Mouse (Mus musculus): ENCODE measurements around the gene Wipi1. TPM values are rescaled to one million over a fixed set of nuclear protein-coding genes. Genes with fewer than 3 reads are reported as not detected.

Wipi1 gene
- polyA plus RNA-seq, 1 experiment from 2014 or later: 15.6 TPM

DNA sequence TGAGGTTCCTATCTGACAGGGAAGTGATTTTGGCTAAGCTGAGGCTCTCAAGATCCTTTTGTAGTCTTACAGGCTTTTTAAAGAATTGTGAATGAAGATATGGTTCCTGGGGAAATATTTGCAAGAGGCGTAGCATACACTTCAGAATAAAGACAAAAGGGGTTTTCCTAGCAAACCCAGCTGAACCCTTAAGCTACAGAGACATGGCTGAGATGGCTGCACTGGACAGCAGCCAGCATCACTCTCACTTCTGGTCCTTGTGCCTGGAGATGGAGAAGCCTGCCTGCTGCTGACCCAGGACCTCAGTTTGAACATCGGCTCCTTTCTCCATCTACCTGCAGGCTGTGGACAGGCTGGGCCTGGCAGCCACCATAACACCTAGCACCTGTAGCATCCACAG, 37.2 kb downstream of the Wipi1 start:
- Histone ChIP-seq H3K27me3 (ENCODE audit: control insufficient read depth, insufficient read depth, low read depth, low read length) (no peaks in the 10 kb centered on the region), H3K27ac (ENCODE audit: low read length) (no peak overlapping the region), H3K9ac (ENCODE audit: low read depth, low read length) (no peak overlapping the region), H3K4me1 (ENCODE audit: control insufficient read depth, insufficient read depth, low read length) (no peaks in the 10 kb centered on the region), H3K36me3 (ENCODE audit: control insufficient read depth, insufficient read depth, low read length) (no peaks in the 10 kb centered on the region), H3K4me3 (ENCODE audit: low read depth, low read length) (no peak overlapping the region), H3K4me2 (ENCODE audit: low read length) (no peak overlapping the region), H3K9me3 (replicated peaks; ENCODE audit: control insufficient read depth, low read length, poor library complexity, severe bottlenecking) (no peaks in the 10 kb centered on the region)
- 81% methylated on average over 2 of the region's 2 CpGs for WGBS
- no peak for ATAC-seq

DNA sequence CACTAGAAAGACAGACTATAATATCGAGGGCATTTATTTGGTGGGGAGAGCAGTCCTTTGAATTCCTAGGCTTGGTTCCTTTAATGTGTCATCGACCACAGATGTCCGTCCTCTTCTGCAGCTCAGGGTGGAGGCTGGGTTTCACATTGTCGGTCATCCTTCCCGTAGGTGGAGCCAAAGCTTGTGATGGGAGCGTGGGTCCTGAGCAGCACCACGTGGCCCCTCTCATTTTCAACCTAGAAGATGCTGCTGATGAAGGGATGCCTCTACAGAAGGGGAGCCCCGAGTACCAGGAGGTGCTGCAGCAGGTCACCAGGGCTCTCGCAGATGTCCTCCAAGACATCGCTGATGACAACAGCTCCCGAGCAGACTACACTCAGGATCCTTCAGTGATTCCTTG, 39.7 kb downstream of the Wipi1 start:
- WGBS: 88% methylated on average over 11 of the region's 11 CpGs
- no peak for ATAC-seq
- H3K27me3 ChIP-seq (ENCODE audit: control insufficient read depth, insufficient read depth, low read depth, low read length): no peaks in the 10 kb centered on the region
- H3K9ac ChIP-seq (ENCODE audit: low read depth, low read length): no peak overlapping the region
- H3K27ac ChIP-seq (ENCODE audit: low read length): no peak overlapping the region
- no peaks in the 10 kb centered on the region for H3K9me3 ChIP-seq (replicated peaks; ENCODE audit: control insufficient read depth, low read length, poor library complexity, severe bottlenecking)
- no peaks in the 10 kb centered on the region for H3K36me3 ChIP-seq (ENCODE audit: control insufficient read depth, insufficient read depth, low read length)
- H3K4me1 ChIP-seq (ENCODE audit: control insufficient read depth, insufficient read depth, low read length): no peaks in the 10 kb centered on the region
- H3K4me3 ChIP-seq (ENCODE audit: low read depth, low read length): no peak overlapping the region
- H3K4me2 ChIP-seq (ENCODE audit: low read length): no peak overlapping the region

DNA sequence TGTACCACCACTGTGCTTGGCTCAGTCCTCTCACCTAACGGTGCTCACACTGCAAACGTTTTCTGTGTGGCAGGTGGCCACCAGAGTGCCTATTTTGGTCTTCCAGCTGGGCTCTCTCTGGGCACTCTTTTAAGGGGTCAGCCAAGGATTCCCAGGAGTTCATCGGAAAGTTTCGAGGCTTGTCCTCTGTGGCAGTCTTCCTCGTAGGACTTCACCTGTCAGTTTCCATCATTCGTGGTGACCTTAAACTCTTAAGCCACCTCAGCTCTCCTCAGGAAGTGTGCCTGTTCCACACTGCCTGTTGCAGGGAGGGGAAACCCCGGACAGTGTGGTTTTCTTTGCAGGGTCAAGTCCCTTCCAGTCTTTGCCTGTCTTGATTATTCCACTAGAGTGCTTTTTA, 42.0 kb downstream of the Wipi1 start:
- Histone ChIP-seq H3K27ac (ENCODE audit: low read length) (no peak overlapping the region), H3K4me1 (ENCODE audit: control insufficient read depth, insufficient read depth, low read length) (no peaks in the 10 kb centered on the region), H3K4me2 (ENCODE audit: low read length) (no peak overlapping the region), H3K36me3 (ENCODE audit: control insufficient read depth, insufficient read depth, low read length) (no peaks in the 10 kb centered on the region), H3K4me3 (ENCODE audit: low read depth, low read length) (no peak overlapping the region), H3K27me3 (ENCODE audit: control insufficient read depth, insufficient read depth, low read depth, low read length) (no peaks in the 10 kb centered on the region), H3K9me3 (replicated peaks; ENCODE audit: control insufficient read depth, low read length, poor library complexity, severe bottlenecking) (no peaks in the 10 kb centered on the region), H3K9ac (ENCODE audit: low read depth, low read length) (no peak overlapping the region)
- no peak for ATAC-seq
- WGBS: 79% methylated on average over 7 of the region's 7 CpGs

DNA sequence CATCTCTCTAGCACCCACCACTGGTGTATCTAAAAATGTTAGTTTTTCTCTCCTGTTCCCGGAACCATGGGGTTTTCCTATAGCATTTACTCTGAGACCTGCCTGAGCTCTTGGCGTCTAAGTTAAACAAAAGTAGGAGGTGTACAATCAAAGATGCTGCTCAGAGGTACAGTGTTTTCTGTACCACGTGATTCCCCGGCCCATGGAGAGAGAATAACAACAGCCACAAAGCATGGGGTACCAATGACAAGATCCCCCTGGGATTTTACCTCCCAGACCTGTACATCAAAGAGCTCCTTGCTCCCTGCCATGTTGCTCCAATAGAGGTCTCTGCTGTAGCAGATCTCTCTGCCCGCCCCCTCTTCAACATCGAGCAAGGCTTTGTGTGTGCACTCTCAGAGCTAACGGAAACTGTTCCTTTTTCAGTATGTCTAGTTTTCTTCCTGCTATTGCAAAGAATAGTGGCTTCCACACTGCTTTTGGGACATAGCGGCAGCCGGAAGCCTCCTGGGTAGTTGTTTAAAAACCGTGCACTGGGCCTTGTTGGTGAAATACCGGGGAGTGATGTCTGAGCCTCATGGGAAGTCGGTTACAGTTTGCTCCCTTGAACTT, 42.7 kb downstream of the Wipi1 start:
- H3K4me1 ChIP-seq (ENCODE audit: control insufficient read depth, insufficient read depth, low read length): no peaks in the 10 kb centered on the region
- ATAC-seq: no peak
- H3K9me3 ChIP-seq (replicated peaks; ENCODE audit: control insufficient read depth, low read length, poor library complexity, severe bottlenecking): no peaks in the 10 kb centered on the region
- H3K4me3 ChIP-seq (ENCODE audit: low read depth, low read length): no peak overlapping the region
- no peak overlapping the region for H3K4me2 ChIP-seq (ENCODE audit: low read length)
- no peaks in the 10 kb centered on the region for H3K36me3 ChIP-seq (ENCODE audit: control insufficient read depth, insufficient read depth, low read length)
- WGBS: 58% methylated on average over 12 of the region's 12 CpGs
- H3K27ac ChIP-seq (ENCODE audit: low read length): no peak overlapping the region
- no peak overlapping the region for H3K9ac ChIP-seq (ENCODE audit: low read depth, low read length)
- H3K27me3 ChIP-seq (ENCODE audit: control insufficient read depth, insufficient read depth, low read depth, low read length): no peaks in the 10 kb centered on the region

DNA sequence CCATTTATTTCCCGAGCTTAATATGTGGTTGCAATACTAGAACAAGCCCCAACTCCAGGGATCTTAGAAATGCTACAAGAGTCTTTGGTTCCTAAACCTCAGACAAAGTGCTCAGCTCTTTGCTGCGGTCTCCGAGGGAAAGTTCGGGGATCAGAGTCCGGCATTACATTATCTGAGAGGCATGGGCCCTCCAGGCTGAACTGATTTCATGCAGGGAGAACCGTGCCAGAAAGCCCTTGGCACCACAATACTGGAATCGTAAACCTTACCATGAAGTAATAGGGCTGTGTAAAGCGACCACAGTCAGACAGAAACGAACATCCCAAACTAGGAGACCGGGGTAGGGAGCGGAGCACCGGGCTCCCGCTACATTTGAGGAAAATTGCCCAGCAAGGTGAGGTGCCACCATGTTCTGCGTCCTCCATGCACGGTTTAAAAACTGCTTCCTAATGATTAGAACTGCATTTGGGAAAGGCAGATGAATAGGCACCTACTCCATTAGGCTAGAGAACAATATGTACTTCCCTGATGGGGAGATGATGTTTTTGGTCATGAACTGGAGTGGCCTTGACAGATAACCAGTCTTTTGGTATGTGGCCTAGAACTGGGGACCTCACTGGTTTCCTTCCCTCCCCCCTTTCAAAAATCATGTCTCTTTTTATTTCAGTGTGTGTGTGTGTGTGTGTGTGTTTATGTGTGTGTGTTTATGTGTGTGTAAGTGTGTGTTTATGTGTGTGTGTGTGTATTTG, 47.1 kb downstream of the Wipi1 start:
- Histone ChIP-seq H3K4me2 (ENCODE audit: low read length) (no peak overlapping the region), H3K9ac (ENCODE audit: low read depth, low read length) (no peak overlapping the region), H3K9me3 (replicated peaks; ENCODE audit: control insufficient read depth, low read length, poor library complexity, severe bottlenecking) (no peaks in the 10 kb centered on the region), H3K4me3 (ENCODE audit: low read depth, low read length) (no peak overlapping the region), H3K27ac (ENCODE audit: low read length) (no peak overlapping the region), H3K27me3 (ENCODE audit: control insufficient read depth, insufficient read depth, low read depth, low read length) (no peaks in the 10 kb centered on the region), H3K36me3 (ENCODE audit: control insufficient read depth, insufficient read depth, low read length) (no peaks in the 10 kb centered on the region), H3K4me1 (ENCODE audit: control insufficient read depth, insufficient read depth, low read length) (no peaks in the 10 kb centered on the region)
- no peak for ATAC-seq
- 83% methylated on average over 15 of the region's 15 CpGs for WGBS

DNA sequence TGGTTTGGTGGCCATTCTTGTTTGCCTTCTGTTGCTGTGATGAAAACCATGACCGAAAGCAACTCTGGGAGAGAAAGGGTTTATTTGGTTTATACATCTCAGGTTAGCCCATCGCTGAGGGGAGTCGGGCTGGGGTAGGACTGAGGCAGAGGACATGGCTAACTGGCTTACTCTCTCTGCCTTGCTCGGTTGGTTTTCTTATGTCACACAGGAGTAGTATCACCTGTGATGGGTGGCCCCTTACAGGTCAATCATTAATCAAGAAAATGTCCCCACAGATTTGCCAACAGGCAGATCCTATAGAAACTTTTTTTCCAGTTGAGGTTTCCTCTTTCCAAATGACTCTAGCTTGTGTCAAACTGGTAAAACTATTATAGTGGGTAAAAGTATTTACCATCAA, 48.1 kb downstream of the Wipi1 start:
- no peak overlapping the region for H3K27ac ChIP-seq (ENCODE audit: low read length)
- no peaks in the 10 kb centered on the region for H3K9me3 ChIP-seq (replicated peaks; ENCODE audit: control insufficient read depth, low read length, poor library complexity, severe bottlenecking)
- H3K9ac ChIP-seq (ENCODE audit: low read depth, low read length): no peak overlapping the region
- H3K27me3 ChIP-seq (ENCODE audit: control insufficient read depth, insufficient read depth, low read depth, low read length): no peaks in the 10 kb centered on the region
- no peaks in the 10 kb centered on the region for H3K36me3 ChIP-seq (ENCODE audit: control insufficient read depth, insufficient read depth, low read length)
- H3K4me1 ChIP-seq (ENCODE audit: control insufficient read depth, insufficient read depth, low read length): no peaks in the 10 kb centered on the region
- ATAC-seq: no peak
- no peak overlapping the region for H3K4me2 ChIP-seq (ENCODE audit: low read length)
- 96% methylated on average over 4 of the region's 4 CpGs for WGBS
- H3K4me3 ChIP-seq (ENCODE audit: low read depth, low read length): no peak overlapping the region

DNA sequence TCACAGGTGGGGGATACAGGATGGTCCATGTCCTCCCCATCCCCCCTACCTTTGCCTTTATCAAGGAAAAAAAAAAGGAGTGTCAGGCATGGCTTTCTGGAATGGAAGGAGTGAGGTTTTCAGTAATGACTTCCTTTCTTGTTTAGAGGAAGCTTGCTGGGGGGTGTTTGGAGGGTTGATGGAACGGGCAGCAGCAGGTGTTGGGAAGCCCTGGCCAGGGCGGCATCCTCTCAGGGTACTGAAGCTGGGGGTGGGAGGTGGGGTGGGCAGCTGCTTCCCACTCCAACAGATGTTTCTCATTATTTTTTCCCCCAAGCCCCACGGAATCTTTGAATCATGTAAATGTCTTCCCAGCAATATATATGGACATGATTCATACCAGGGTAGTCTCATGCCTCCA, 50.3 kb downstream of the Wipi1 start:
- H3K4me1 ChIP-seq (ENCODE audit: control insufficient read depth, insufficient read depth, low read length): no peaks in the 10 kb centered on the region
- no peak overlapping the region for H3K4me2 ChIP-seq (ENCODE audit: low read length)
- no peaks in the 10 kb centered on the region for H3K27me3 ChIP-seq (ENCODE audit: control insufficient read depth, insufficient read depth, low read depth, low read length)
- H3K9me3 ChIP-seq (replicated peaks; ENCODE audit: control insufficient read depth, low read length, poor library complexity, severe bottlenecking): no peaks in the 10 kb centered on the region
- WGBS: 76% methylated on average over 3 of the region's 3 CpGs
- no peak overlapping the region for H3K4me3 ChIP-seq (ENCODE audit: low read depth, low read length)
- no peak overlapping the region for H3K27ac ChIP-seq (ENCODE audit: low read length)
- H3K9ac ChIP-seq (ENCODE audit: low read depth, low read length): no peak overlapping the region
- ATAC-seq: no peak
- H3K36me3 ChIP-seq (ENCODE audit: control insufficient read depth, insufficient read depth, low read length): no peaks in the 10 kb centered on the region

DNA sequence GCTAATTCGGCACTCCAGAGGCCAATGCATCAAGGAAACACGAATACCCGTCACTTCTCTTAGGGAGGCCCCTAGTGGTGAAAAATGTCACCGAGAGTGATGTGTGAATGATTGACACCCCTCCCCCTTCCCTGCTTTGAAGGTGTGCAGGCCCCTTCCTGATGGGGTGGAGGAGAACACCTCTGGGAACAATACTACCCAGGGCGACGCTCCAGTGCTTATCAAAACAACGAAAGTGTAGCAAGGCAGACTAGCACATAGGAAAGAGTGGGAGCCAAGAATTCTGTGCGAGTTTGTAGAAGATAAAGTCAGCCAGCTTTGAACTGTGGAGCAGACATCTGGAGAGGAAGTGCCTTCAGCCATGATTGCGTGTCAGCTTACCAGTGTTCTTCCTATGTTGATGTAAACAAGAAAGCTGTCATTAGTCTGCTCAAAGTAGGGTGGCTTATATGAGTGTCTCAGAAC, 50.9 kb downstream of the Wipi1 start:
- Histone ChIP-seq H3K4me1 (ENCODE audit: control insufficient read depth, insufficient read depth, low read length) (no peaks in the 10 kb centered on the region), H3K9ac (ENCODE audit: low read depth, low read length) (no peak overlapping the region), H3K4me2 (ENCODE audit: low read length) (no peak overlapping the region), H3K4me3 (ENCODE audit: low read depth, low read length) (no peak overlapping the region), H3K27me3 (ENCODE audit: control insufficient read depth, insufficient read depth, low read depth, low read length) (no peaks in the 10 kb centered on the region), H3K9me3 (replicated peaks; ENCODE audit: control insufficient read depth, low read length, poor library complexity, severe bottlenecking) (no peaks in the 10 kb centered on the region), H3K27ac (ENCODE audit: low read length) (no peak overlapping the region), H3K36me3 (ENCODE audit: control insufficient read depth, insufficient read depth, low read length) (no peaks in the 10 kb centered on the region)
- no peak for ATAC-seq
- whole genome bisulfite sequencing: 36% methylated on average over 9 of the region's 9 CpGs

DNA sequence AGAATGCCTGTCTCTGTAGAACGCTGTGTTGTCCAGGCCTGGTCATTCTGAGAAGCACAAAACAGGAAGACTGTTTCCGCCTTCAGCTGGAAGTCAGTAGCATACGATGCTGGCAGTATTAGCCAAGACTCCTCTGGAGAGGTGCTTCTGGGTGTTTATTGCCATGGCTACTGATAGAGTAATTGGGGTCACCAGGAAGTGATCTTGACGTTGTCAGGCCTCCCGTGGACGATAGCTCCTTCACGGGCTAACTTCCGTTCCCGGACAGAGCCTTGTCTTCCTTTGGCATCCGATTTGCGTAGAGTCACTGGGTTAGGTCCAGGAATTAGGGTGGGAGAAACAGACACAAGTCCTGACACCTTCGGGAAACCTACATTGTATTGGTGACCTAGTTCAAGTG, 52.5 kb downstream of the Wipi1 start:
- no peaks in the 10 kb centered on the region for H3K9me3 ChIP-seq (replicated peaks; ENCODE audit: control insufficient read depth, low read length, poor library complexity, severe bottlenecking)
- H3K4me1 ChIP-seq (ENCODE audit: control insufficient read depth, insufficient read depth, low read length): no peaks in the 10 kb centered on the region
- no peaks in the 10 kb centered on the region for H3K27me3 ChIP-seq (ENCODE audit: control insufficient read depth, insufficient read depth, low read depth, low read length)
- H3K9ac ChIP-seq (ENCODE audit: low read depth, low read length): no peak overlapping the region
- H3K4me2 ChIP-seq (ENCODE audit: low read length): no peak overlapping the region
- WGBS: 89% methylated on average over 12 of the region's 12 CpGs
- no peak overlapping the region for H3K27ac ChIP-seq (ENCODE audit: low read length)
- no peak overlapping the region for H3K4me3 ChIP-seq (ENCODE audit: low read depth, low read length)
- no peak for ATAC-seq
- no peaks in the 10 kb centered on the region for H3K36me3 ChIP-seq (ENCODE audit: control insufficient read depth, insufficient read depth, low read length)

All from midbrain, embryonic 16.5 days (tissue).